Mouse (Mus musculus) layer of hippocampus, postnatal 10 days (tissue): ENCODE data around the gene Dhx33. TPM values are rescaled to one million over a fixed set of nuclear protein-coding genes. Genes with fewer than 3 reads are reported as not detected.

Source experiments
- DNase-seq, 2 experiments: peaks; one replicate each; pipeline ENCODE4 v3.0.0; 2021; ENCODE audit warnings: low spot score in 2 of 2
- total RNA-seq, 2 experiments: library from RNA; stranded (reverse); gene quantifications; 2 replicates each; pipeline ENCODE4 v1.2.3; 2021

Gene Dhx33
- total RNA-seq, 2 experiments from 2014 or later = 25.6 to 25.7 TPM

GRCm38 (mm10) chr11:70982557-70983228 is 21.5 kb downstream of the Dhx33 start, which contains the start of gene C1qbp:
TSS of gene C1qbp (minus strand) at chr11:70983026.
- DNase-seq = peak; percentile 97 to 98

- no peak for DNase-seq
Observed at GRCm38 (mm10) chr11:70982030-70982429, 22.2 kb downstream of the Dhx33 start.

GRCm38 (mm10) chr11:70980751-70981510 is 23.3 kb downstream of the Dhx33 start:
- no peak for DNase-seq

- no peak for DNase-seq
Observed at GRCm38 (mm10) chr11:70980232-70980631, 24.0 kb downstream of the Dhx33 start.

GRCm38 (mm10) chr11:70977293-70977692 is 26.9 kb downstream of the Dhx33 start:
- DNase-seq = no peak

GRCm38 (mm10) chr11:70975193-70975592 is 29.0 kb downstream of the Dhx33 start:
- DNase-seq = no peak

GRCm38 (mm10) chr11:70973947-70974346 is 30.3 kb downstream of the Dhx33 start:
- no peak for DNase-seq

- DNase-seq = no peak
Observed at GRCm38 (mm10) chr11:70972586-70972985, 31.7 kb downstream of the Dhx33 start.

- DNase-seq = no peak
Observed at GRCm38 (mm10) chr11:70970560-70971540, 33.4 kb downstream of the Dhx33 start.

- peak; percentile 91 to 94 for DNase-seq
Observed at GRCm38 (mm10) chr11:70969821-70970559, 34.2 kb downstream of the Dhx33 start, which contains the start of the genes Nup88 and Rpain. TSS of gene Nup88 (minus strand) at chr11:70969973. TSS of gene Rpain (plus strand) at chr11:70970213.

GRCm38 (mm10) chr11:70969271-70969794 is 34.9 kb downstream of the Dhx33 start:
- no peak for DNase-seq

- no peak for DNase-seq
Observed at GRCm38 (mm10) chr11:70964222-70964907, 39.9 kb downstream of the Dhx33 start.

GRCm38 (mm10) chr11:70960786-70961554 is 43.3 kb downstream of the Dhx33 start:
- DNase-seq = no peak

- DNase-seq = no peak
Observed at GRCm38 (mm10) chr11:70954711-70955110, 49.5 kb downstream of the Dhx33 start.

- no peak for DNase-seq
Observed at GRCm38 (mm10) chr11:70944935-70945817, 59.1 kb downstream of the Dhx33 start.

GRCm38 (mm10) chr11:70943651-70944050 is 60.6 kb downstream of the Dhx33 start:
- no peak for DNase-seq

- no peak for DNase-seq
Observed at GRCm38 (mm10) chr11:70942596-70942995, 61.6 kb downstream of the Dhx33 start.

GRCm38 (mm10) chr11:70935316-70935715 is 68.9 kb downstream of the Dhx33 start:
- no peak for DNase-seq
